Mouse (Mus musculus): ENCODE results near the gene Cdh11. TPM values are rescaled to one million over a fixed set of nuclear protein-coding genes. Genes with fewer than 3 reads are reported as not detected.

The Cdh11 gene
- polyA plus RNA-seq, 1 experiment from 2014 or later = 50.4 TPM

DNA sequence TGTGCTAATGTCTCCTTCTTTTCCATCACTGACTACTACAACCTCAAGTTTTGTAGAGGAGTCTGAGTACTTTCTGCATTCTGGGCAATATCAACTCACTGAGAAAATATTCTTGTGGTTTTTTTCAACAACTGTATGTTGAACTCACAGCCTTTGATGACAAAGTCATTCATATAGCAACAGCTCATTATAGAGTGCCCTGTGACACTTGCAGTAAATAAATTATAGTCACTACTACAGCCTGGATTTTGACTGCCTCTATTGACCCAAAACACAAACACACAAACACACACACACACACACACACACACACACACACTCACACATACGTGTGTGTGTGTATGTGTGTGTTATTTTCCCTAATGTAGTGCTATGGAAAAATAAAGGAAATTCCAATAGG lies 10.8 kb downstream of the Cdh11 start:
- no peak overlapping the region for H3K4me2 ChIP-seq (replicated peaks)
- no peak for DNase-seq (ENCODE audit: low spot score)
- H3K9me3 ChIP-seq (ENCODE audit: control insufficient read depth, low read length) = no peaks in the 10 kb centered on the region
- H3K36me3 ChIP-seq (replicated peaks; ENCODE audit: control insufficient read depth, insufficient read depth) = peaks cover 4% of the 10 kb centered on the region; the same call in 1 of the 2 replicates
- no peaks in the 10 kb centered on the region for H3K27me3 ChIP-seq (ENCODE audit: control insufficient read depth, insufficient read depth, low read length)
- H3K4me3 ChIP-seq (replicated peaks; ENCODE audit: low read length) = no peak overlapping the region
- no peak for ATAC-seq (ENCODE audit: low FRiP score)
- 88% methylated on average over 1 of the region's 1 CpGs for WGBS
- no peak overlapping the region for H3K27ac ChIP-seq
- H3K4me1 ChIP-seq (replicated peaks; ENCODE audit: control insufficient read depth, insufficient read depth, low read length) = peaks cover 25% of the 10 kb centered on the region
- H3K9ac ChIP-seq = no peak overlapping the region

DNA sequence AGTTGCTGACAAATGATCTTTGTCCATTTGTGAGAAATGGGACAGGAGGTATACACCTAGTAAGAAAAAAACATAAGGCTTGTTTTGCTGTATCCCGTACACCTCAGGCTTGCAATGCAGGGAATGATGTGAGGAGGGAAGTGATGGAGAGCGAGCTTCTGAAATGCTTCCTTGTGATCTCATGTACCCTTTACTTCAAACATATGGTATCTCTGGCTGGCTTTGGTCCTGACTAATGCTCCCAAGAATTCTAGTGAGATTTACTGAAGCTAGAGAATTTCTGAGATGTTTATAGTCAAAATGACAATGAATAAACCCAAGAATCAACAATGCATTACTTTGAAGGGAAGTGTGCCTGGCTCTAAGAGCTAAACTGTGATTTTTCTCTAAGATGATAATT lies 14.0 kb downstream of the Cdh11 start:
- H3K27me3 ChIP-seq (ENCODE audit: control insufficient read depth, insufficient read depth, low read length) = no peaks in the 10 kb centered on the region
- no peak overlapping the region for H3K4me3 ChIP-seq (replicated peaks; ENCODE audit: low read length)
- no peak overlapping the region for H3K9ac ChIP-seq
- H3K9me3 ChIP-seq (ENCODE audit: control insufficient read depth, low read length) = no peaks in the 10 kb centered on the region
- no peak for ATAC-seq (ENCODE audit: low FRiP score)
- H3K36me3 ChIP-seq (replicated peaks; ENCODE audit: control insufficient read depth, insufficient read depth) = no peaks in the 10 kb centered on the region
- no peak for DNase-seq (ENCODE audit: low spot score)
- H3K27ac ChIP-seq = no peak overlapping the region
- 0 out of 2 replicates have a peak, but pooled peaks cover 11% of the 10 kb centered on the region for H3K4me1 ChIP-seq (replicated peaks; ENCODE audit: control insufficient read depth, insufficient read depth, low read length)
- no peak overlapping the region for H3K4me2 ChIP-seq (replicated peaks)
- 90% methylated on average over 2 of the region's 2 CpGs for WGBS

DNA sequence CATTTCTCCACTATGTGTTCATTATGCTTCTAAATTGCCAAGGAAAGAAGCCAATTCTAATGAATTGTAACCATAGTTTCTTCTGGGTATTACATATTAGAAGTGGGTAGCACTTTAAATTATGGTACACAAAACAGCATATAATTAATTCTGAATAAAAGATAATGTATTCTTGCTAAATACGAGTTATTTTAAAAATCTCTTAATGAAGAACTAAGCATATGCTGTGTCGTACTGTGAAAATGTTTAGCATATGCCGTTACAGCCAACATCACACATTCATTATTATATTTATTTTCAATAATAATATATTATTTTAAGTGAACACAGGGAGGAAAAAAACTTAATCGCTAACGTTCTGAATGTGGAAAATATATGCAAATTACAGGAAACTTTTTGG lies 31.6 kb downstream of the Cdh11 start:
- H3K4me1 ChIP-seq (replicated peaks; ENCODE audit: control insufficient read depth, insufficient read depth, low read length) = no peaks in the 10 kb centered on the region
- no peak overlapping the region for H3K4me2 ChIP-seq (replicated peaks)
- H3K27me3 ChIP-seq (ENCODE audit: control insufficient read depth, insufficient read depth, low read length) = no peaks in the 10 kb centered on the region
- no peak overlapping the region for H3K27ac ChIP-seq
- H3K9me3 ChIP-seq (ENCODE audit: control insufficient read depth, low read length) = no peaks in the 10 kb centered on the region
- H3K36me3 ChIP-seq (replicated peaks; ENCODE audit: control insufficient read depth, insufficient read depth) = no peaks in the 10 kb centered on the region
- ATAC-seq (ENCODE audit: low FRiP score) = no peak
- H3K9ac ChIP-seq = no peak overlapping the region
- no peak overlapping the region for H3K4me3 ChIP-seq (replicated peaks; ENCODE audit: low read length)
- DNase-seq (ENCODE audit: low spot score) = no peak
- WGBS = 91% methylated on average over 5 of the region's 5 CpGs

DNA sequence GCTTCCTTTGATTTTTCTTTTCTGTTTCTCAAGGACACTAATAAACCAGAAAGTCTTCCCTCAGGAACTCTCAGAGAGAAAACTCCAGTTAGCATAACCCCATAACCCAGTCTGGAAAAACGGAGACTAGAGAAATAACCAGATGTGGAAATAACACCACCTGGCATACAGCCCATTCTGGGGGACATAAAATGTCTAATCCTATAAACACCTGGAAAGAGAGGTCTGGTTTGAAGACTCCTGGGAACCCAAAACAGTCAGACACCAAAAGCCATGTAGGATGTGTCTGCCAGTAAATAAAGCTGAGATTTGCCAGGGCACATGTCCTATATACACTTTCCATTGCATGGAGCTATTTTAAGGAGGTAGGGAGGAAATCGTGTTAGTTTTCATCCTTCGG lies 42.5 kb downstream of the Cdh11 start:
- no peak overlapping the region for H3K27ac ChIP-seq
- 77% methylated on average over 3 of the region's 3 CpGs for WGBS
- H3K4me2 ChIP-seq (replicated peaks) = no peak overlapping the region
- H3K36me3 ChIP-seq (replicated peaks; ENCODE audit: control insufficient read depth, insufficient read depth) = no peaks in the 10 kb centered on the region
- peaks cover 8% of the 10 kb centered on the region; the same call in 1 of the 2 replicates for H3K4me1 ChIP-seq (replicated peaks; ENCODE audit: control insufficient read depth, insufficient read depth, low read length)
- H3K9ac ChIP-seq = no peak overlapping the region
- no peak for DNase-seq (ENCODE audit: low spot score)
- no peaks in the 10 kb centered on the region for H3K9me3 ChIP-seq (ENCODE audit: control insufficient read depth, low read length)
- no peaks in the 10 kb centered on the region for H3K27me3 ChIP-seq (ENCODE audit: control insufficient read depth, insufficient read depth, low read length)
- no peak overlapping the region for H3K4me3 ChIP-seq (replicated peaks; ENCODE audit: low read length)
- no peak for ATAC-seq (ENCODE audit: low FRiP score)

DNA sequence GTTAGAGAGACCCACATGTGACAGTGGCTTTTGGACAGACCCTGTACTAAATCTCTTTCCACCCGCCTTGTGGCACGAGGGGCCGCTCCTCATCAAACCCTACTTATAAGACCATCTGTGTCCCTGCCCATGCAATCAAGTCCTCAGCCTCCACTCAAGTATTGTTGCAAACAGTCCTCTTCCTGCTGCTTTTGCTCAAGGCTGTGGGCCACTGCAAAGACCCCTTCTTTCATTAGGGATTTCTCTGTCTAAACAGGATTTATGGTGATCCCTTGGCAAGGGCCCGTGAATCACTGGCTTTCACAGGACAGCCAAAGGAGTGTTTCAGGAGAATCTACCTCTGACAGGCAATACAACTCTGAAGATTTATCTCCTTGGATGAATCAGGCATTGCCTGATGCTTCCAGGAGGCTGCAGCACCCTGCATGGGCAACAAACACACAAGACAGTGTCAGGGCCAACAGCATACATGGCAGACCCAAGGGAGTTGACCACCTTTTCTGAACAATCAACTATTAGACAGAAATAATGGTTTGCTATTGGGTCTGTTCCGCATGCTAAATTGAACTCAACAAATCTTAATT lies 43.3 kb downstream of the Cdh11 start:
- 81% methylated on average over 5 of the region's 5 CpGs for WGBS
- DNase-seq (ENCODE audit: low spot score) (no peak), ATAC-seq (ENCODE audit: low FRiP score) (no peak)
- Histone ChIP-seq H3K9ac (no peak overlapping the region), H3K27ac (no peak overlapping the region), H3K4me2 (replicated peaks) (no peak overlapping the region), H3K36me3 (replicated peaks; ENCODE audit: control insufficient read depth, insufficient read depth) (no peaks in the 10 kb centered on the region), H3K9me3 (ENCODE audit: control insufficient read depth, low read length) (no peaks in the 10 kb centered on the region), H3K27me3 (ENCODE audit: control insufficient read depth, insufficient read depth, low read length) (no peaks in the 10 kb centered on the region), H3K4me3 (replicated peaks; ENCODE audit: low read length) (no peak overlapping the region), H3K4me1 (replicated peaks; ENCODE audit: control insufficient read depth, insufficient read depth, low read length) (peaks cover 8% of the 10 kb centered on the region; the same call in 1 of the 2 replicates)

DNA sequence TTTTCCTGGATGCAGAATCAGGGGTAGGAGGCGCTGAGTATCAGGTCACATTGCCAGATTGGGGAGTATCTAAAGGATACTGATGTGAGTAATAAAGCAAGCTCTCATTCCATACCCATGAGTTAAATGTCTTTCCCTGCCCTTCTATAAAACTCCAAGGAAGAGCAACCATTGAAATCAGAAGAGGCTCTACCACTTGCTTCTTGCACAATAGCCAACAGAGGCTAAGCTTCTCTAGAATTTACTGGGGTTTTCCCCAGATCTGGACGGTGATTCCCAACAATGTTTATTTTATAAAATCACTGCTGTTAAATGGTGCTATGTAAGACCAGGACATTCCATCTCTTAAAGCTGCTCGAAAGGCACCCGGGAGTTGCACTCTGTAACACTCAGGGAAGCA lies 44.5 kb downstream of the Cdh11 start:
- no peak overlapping the region for H3K9ac ChIP-seq
- H3K4me1 ChIP-seq (replicated peaks; ENCODE audit: control insufficient read depth, insufficient read depth, low read length) = peaks cover 8% of the 10 kb centered on the region; the same call in 1 of the 2 replicates

DNA sequence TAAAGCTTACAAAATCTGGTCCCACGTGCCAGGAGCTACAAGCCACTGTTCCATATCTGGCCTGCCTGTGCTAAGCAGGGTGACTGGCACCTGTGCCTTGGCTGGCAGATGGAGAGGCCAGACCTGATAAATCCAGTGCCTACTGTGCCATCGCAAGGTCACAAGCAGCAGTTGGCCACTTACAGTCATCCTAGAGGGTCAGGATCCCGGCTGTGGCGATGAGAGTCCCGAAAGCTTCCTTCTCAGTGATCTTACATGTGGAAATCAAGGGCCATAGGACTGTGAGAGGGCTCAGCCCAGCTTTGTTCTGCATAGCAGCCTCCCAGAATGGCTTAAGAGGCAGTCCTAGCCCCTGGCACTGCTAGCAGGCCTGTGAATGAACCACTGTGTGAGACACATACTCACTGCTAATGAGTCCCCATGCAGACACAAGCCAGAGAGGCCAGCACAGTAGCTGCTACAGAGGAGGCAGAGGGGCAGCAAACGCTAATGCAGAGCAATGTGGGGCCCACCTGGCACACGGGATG lies 46.4 kb downstream of the Cdh11 start:
- H3K27ac ChIP-seq = peak overlapping the region; percentile 54
- H3K27me3 ChIP-seq (ENCODE audit: control insufficient read depth, insufficient read depth, low read length) = no peaks in the 10 kb centered on the region
- H3K4me1 ChIP-seq (replicated peaks; ENCODE audit: control insufficient read depth, insufficient read depth, low read length) = peaks cover 8% of the 10 kb centered on the region; the same call in 1 of the 2 replicates
- no peaks in the 10 kb centered on the region for H3K9me3 ChIP-seq (ENCODE audit: control insufficient read depth, low read length)
- 65% methylated on average over 7 of the region's 7 CpGs for WGBS
- ATAC-seq (ENCODE audit: low FRiP score) (peak; percentile 84; the same call in 1 of the 2 replicates), DNase-seq (ENCODE audit: low spot score) (no peak)
- no peak overlapping the region for H3K4me2 ChIP-seq (replicated peaks)
- no peaks in the 10 kb centered on the region for H3K36me3 ChIP-seq (replicated peaks; ENCODE audit: control insufficient read depth, insufficient read depth)
- H3K9ac ChIP-seq = no peak overlapping the region
- H3K4me3 ChIP-seq (replicated peaks; ENCODE audit: low read length) = no peak overlapping the region

More for the DNA sequence above, 44.5 kb downstream of the Cdh11 start:
- no peaks in the 10 kb centered on the region for H3K27me3 ChIP-seq (ENCODE audit: control insufficient read depth, insufficient read depth, low read length)
- H3K4me2 ChIP-seq (replicated peaks) = no peak overlapping the region
- no peak overlapping the region for H3K27ac ChIP-seq
- DNase-seq (ENCODE audit: low spot score) (no peak), ATAC-seq (ENCODE audit: low FRiP score) (no peak)
- H3K4me3 ChIP-seq (replicated peaks; ENCODE audit: low read length) = no peak overlapping the region
- WGBS = 90% methylated on average over 4 of the region's 4 CpGs
- no peaks in the 10 kb centered on the region for H3K36me3 ChIP-seq (replicated peaks; ENCODE audit: control insufficient read depth, insufficient read depth)
- H3K9me3 ChIP-seq (ENCODE audit: control insufficient read depth, low read length) = no peaks in the 10 kb centered on the region

DNA sequence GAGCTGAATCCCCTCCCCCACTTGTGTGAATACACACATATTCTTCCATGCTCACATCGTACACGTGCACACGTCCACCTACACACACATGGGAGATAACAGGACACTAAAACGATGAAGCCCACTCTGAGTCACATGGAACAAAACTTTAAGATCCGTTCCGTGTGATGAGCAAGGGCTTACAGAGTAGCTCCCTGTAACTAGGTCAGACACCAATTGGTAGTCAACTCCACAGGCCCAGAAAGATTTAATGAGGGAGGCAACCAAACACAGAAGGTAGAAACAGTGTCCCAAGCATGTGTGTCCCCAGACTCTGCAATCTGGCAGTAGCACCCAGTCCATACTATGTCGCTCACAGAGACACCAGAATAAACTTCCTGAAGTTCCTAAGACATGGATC lies 47.0 kb downstream of the Cdh11 start:
- no peak overlapping the region for H3K4me2 ChIP-seq (replicated peaks)
- H3K4me3 ChIP-seq (replicated peaks; ENCODE audit: low read length) = no peak overlapping the region
- no peaks in the 10 kb centered on the region for H3K9me3 ChIP-seq (ENCODE audit: control insufficient read depth, low read length)
- WGBS = 91% methylated on average over 7 of the region's 7 CpGs
- ATAC-seq (ENCODE audit: low FRiP score) (no peak), DNase-seq (ENCODE audit: low spot score) (no peak)
- H3K9ac ChIP-seq = no peak overlapping the region
- H3K36me3 ChIP-seq (replicated peaks; ENCODE audit: control insufficient read depth, insufficient read depth) = no peaks in the 10 kb centered on the region
- H3K4me1 ChIP-seq (replicated peaks; ENCODE audit: control insufficient read depth, insufficient read depth, low read length) = peaks cover 8% of the 10 kb centered on the region; the same call in 1 of the 2 replicates
- H3K27ac ChIP-seq = peak overlapping the region; percentile 54
- H3K27me3 ChIP-seq (ENCODE audit: control insufficient read depth, insufficient read depth, low read length) = no peaks in the 10 kb centered on the region

DNA sequence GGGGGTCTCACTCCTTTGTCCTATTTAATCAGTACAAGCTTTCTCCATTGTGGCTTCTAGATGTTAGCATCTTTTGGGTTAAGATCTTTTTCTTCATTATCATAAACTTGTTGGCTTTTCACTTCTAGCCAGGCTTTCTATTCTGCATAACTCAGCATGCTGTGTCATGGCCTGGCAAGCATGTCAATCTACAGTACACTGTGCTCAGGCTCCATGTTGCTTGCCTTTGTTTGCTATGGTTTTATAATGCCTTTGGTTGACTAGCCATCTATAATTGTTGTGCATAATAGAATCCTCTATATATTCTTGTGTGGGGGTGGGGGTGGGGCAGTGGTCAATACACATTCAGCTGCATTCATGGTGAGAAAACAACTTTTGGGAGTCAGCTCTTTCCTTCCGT lies 51.0 kb downstream of the Cdh11 start:
- no peak overlapping the region for H3K27ac ChIP-seq
- WGBS = 55% methylated on average over 1 of the region's 1 CpGs
- peaks cover 5% of the 10 kb centered on the region; the same call in 1 of the 2 replicates for H3K4me1 ChIP-seq (replicated peaks; ENCODE audit: control insufficient read depth, insufficient read depth, low read length)
- no peaks in the 10 kb centered on the region; the same call in 1 of the 2 replicates for H3K27me3 ChIP-seq (ENCODE audit: control insufficient read depth, insufficient read depth, low read length)
- ATAC-seq (ENCODE audit: low FRiP score) (no peak), DNase-seq (ENCODE audit: low spot score) (no peak)
- H3K9me3 ChIP-seq (ENCODE audit: control insufficient read depth, low read length) = no peaks in the 10 kb centered on the region
- no peak overlapping the region for H3K4me2 ChIP-seq (replicated peaks)
- H3K4me3 ChIP-seq (replicated peaks; ENCODE audit: low read length) = no peak overlapping the region
- no peak overlapping the region for H3K9ac ChIP-seq
- H3K36me3 ChIP-seq (replicated peaks; ENCODE audit: control insufficient read depth, insufficient read depth) = no peaks in the 10 kb centered on the region
